Mouse (Mus musculus) thymus, adult 2 months (tissue): ENCODE results near the gene S100a4.

ENCODE experiments used
- CTCF ChIP-seq: fragments of 200-500 bp; IDR thresholded peaks from 2 replicates; pipeline ENCODE4 v1.5.1; 2012; ENCODE audit warnings: mild to moderate bottlenecking, control low read depth, low read length, moderate library complexity, borderline replicate concordance; ENCODE audit not compliant: control insufficient read depth, poor library complexity, insufficient read depth; ENCODE audit errors: extremely low read depth
- POLR2A ChIP-seq: fragments of 200-500 bp; IDR thresholded peaks from 2 replicates; pipeline ENCODE4 v1.6.1; 2012; ENCODE audit warnings: mild to moderate bottlenecking, low read length, control low read depth, moderate library complexity; ENCODE audit not compliant: control insufficient read depth, poor library complexity, insufficient read depth; ENCODE audit errors: extremely low read depth

GRCm38 (mm10) chr3:90653717-90654116, 50.1 kb downstream of the S100a4 start, which contains the start of gene S100a7a:
- no peak for TF ChIP-seq CTCF
- no peak for TF ChIP-seq POLR2A
